Mouse (Mus musculus) fibroblast of lung, adult 2 months (primary cell): Measurements from ENCODE around the gene Pde9a.

ENCODE experiments used
- DNase-seq: peaks from one replicate; pipeline ENCODE4 v3.0.0-alpha.2; 2011; ENCODE audit warnings: low read depth

Gene Pde9a

DNA sequence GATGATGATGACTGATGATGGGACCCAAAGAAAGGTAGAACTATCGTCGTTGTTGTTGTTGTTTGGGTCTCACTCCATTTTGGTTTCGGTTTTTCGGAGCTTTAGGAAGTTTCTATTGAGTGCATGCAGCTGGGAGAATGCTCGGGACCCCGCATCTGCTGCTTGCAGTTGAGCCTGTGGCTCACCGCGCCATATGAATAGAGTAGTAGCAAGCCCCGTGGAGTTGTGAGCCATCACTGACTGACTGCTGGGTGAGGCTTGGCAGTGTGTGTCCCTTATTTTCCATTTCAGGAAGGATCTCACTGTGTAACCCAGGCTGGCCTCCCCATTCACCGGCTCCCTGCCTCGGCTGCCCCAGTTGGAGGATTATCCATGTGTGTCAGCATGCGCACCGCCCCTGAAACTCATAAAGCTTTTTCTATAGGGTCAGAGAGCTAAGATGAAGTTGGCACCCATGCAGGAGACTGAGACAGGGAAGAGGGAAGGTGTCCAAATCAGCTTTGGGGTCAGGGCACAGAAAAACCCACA lies 47.5 kb downstream of the Pde9a start:
- DNase-seq, result no peak

DNA sequence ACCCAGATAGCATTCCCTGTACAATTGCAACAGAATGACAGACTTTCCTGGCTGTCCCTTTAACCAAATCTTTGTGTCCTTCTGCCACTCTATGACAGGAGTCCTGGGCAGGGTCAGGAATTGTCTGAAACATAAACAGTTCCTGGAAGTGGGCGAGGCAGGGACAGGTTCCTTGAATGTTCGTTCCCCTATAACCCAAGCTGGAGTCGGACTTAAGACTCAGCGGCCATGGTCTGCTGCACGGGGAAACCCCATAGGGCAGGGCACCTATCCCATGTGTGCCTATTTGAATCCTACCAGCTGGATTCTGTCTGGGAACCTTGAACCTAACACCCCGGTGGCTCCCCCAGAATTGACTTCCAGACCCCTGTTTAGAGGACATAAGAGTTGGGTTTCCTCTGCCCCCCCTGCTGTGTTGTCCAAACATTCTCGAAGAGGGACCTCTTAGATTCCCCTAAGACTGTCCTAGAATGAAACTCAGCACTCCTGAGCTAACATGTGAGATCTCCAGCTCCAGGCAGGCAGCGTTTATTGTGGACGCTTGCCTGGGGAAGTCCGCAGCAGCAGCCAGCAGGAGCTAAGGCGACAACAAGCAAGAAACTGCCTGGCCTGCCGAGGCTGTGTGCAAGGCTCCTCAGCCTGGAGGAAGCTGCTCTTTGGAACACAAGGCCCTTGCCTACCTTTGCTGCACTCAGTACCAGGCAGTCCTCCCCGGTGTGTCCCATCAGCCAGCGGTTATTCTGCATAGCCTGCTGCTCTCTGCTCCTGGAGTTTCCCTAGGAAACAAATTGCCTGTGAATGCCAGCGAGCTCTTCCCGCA lies 48.2 kb downstream of the Pde9a start:
- no peak for DNase-seq

DNA sequence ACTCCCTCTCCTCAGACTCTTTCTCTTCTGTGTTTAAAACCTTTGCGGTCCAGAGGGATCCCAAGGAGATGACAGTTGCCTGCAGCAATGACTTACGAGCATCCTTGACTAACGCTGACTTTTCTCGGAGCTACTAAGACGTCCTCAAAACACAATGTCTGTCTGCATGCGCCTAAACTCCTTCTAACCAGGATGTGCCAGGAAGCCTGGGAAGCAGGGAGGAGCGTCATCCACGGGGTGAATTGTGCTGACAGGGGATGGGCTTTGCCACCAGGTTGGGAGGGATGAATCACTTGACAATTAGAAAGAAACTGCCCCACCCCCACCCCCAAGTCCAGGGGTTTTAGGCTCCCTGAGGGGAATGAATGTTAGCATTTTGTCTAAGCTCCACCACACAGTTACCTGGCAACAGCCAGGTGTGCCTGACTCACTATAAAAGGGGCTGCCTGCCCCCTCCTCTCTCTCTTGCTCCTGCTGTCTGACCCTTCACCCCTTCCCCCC lies 48.9 kb downstream of the Pde9a start:
- no peak for DNase-seq

DNA sequence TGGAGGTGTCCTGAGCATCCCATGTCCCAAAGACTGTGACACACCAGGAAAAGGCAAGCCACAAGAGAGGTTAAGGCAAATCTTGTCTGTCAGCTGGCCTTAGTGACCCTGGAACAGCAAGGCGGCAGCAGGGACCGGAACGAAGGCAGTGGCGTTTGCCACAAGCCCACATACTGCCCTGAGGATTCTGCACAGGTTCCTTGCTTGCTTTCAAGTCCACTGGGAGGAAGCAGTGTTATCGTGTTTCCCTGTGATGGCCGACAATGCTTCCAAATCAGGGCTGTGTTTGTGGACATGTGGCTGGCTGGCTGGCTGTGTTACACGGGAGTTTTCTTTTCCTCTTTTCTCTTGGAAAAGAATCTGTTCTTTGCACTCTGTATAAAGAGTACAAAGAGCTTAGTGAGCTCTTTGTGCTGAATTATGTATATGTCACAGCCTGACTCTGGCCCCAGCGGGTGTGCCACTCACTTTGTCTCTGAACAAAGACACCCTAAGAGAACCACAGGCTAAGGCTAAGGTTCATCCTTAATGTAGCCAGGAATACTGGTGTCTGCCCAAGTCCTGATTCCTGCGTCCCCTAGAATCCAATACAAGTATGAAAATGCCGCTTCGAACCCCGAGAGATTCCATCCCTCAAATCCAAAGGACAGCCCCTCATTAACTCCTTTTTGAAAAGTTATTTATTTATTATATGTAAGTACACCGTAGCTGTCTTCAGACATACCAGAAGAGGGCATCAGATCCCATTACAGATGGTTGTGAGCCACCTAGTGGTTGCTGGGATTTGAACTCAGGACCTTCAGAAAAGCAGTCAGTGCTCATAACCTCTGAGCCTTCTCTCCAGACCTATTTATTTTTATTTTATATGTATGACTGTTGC lies 50.2 kb downstream of the Pde9a start:
- no peak for DNase-seq

DNA sequence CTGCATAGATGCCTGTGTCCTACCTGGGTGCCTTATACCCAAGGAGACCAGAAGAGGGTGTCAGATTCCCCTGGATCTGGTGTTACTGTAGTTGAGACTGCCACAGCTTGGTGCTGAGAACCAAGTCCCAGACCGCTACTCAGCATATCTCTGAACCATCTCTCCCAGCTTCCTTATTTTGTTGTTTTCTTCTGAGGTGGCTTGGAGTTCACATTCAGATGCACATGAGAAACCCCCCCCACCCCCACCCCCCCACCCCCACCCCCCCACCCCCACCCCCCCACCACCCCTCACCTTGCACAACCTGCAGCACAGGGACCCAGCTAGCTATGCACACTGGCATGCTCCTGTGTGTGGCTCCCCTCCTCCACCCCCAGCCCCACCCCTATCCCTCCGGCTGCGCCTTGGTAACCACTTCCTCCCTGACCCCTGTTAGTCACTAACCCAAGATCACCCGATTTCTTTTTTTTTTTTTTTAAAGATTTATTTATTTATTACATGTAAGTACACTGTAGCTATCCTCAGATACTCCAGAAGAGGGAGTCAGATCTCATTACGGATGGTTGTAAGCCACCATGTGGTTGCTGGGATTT lies 50.9 kb downstream of the Pde9a start:
- no peak for DNase-seq

DNA sequence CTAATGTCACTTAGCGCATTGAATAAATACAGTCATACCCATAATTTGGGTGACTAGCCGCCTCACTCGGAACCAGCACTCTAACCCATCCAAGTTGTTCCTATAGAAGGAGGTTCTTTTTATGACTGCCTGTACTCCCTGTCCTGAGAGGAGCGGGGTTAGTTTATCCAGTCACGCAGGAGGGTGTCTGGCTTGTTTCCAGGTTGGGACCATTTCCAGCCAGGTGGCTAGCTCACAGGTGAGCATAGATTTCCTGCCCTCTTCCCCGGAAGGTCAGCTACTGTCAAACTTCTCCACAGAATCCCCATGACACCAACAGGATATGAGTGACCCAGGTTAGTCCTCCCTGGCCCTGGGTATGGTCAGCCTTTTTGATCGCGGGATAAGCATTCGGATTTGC lies 51.5 kb downstream of the Pde9a start:
- DNase-seq, result no peak

DNA sequence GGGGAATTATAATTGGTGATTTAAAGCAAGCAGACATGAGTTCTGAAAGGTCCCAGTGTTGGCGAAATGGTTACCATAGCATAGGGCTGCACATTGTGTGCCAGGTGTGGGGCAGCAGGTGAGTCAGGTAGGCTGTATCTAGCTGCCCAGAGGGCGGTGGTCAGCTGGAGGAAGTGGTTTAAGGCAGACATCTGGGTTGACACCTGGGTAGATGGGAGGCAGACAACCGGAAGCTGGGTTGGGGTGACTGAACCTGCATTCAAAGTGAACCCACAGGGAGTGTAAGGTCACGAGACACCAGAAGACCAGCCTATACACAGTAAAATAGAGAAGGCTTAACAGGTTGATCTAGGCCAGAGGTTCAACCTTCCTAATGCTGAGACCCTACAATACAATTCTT lies 54.0 kb downstream of the Pde9a start:
- DNase-seq, result no peak

DNA sequence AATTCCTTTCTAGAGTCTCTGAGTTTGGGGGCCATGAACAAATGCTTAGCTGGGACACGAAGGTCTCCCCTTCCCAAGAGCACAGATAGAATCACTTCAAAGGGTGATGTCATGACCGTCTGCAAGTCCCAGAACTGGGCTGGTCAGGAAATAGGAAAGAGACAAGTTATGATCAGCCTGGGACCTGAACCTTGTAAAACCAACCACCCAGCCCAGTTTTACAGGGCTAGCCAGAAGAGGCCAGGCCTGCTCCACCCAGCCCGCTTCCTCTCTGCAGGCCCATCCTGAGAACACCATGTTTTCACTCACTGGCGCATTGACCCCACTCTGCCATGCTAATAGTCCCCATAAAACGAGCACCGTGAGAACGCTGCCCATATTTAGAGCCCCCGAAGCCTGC lies 56.5 kb downstream of the Pde9a start:
- no peak for DNase-seq

DNA sequence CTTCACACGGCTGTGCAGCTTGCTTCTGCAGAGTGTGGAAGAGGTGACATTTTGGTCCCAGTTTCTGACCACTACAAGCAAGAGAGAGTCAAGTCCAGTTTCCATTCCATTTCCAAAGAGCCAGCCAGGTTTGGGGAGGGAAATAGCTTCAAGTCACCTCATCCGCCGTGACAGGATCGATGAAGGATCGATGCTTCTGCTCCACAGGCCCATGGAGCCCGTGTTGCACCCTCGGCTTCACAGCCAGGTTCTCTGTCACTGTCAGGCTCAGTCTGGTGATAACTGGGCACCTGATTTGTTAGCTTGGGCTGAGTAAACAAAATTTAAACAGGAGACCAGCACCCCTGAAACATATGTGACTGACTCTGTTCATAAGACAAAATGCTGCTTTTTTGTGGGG lies 58.2 kb downstream of the Pde9a start:
- DNase-seq, result no peak

DNA sequence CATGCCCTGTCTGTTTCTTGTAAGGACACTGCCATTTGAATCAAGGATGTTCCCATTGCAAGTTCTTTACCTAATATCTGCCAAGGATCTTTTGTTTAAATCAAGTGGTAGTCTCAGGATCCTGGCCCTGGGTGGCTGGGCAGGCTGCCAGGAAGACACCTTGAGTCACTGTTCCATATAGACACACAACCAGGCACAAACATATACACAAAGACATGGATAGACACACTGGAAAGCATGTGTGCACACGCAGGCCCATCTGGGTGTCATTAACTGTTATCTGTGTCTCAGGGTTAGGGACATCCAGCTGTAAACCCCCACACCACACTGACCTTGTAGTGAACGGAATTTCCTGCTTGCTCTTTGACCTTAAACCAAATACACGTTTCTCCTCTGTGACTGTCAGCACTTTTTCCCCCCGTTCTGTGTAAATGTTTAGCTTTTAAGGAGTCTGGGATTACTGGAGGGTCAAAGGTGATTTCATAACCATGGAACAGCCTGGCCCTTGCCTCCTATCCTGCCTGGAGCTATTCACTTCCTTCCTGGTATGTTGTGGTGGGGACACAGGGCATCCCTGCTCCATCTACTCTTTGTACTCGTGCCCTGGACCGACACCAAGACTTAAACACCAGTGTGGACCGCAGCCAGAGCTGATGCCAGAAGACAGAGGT lies 59.2 kb downstream of the Pde9a start:
- no peak for DNase-seq

DNA sequence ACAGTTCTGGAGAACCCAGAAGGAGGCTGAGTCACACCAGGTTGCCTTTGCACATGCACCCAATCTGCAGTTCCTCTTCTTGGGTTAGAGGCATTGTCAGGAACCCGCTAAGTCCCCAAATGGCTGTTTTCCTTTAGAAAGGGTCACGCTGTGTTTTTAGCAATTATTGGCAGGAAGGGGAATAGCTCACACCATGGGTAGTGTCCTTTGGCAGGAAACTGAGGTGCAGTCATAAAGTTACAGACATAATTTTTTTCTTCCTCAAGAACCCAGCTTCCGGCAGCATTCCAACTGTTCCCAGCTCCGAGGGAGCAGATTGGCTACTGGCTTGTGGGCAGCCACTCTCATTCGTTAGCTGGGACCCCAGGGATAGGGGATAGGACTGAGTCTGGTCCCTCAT lies 61.8 kb downstream of the Pde9a start:
- DNase-seq, result no peak

DNA sequence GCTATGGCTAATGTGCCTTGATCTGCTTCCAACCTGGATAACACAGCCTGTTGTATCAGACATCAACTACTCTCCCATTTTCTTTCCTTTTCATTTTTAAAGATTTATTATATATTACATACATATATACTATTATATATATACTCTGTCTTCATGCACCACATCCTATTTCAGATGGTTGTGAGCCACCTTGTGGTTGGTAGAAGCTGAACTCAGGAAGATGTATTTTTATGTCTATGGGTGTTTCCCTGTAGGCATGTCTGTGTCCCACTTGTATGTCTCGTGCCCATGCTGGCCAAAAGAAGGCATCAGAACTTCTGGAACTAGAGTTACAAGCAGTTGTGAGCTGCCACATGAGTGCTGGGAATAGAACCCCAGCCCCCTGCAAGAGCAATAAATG lies 62.5 kb downstream of the Pde9a start:
- no peak for DNase-seq

DNA sequence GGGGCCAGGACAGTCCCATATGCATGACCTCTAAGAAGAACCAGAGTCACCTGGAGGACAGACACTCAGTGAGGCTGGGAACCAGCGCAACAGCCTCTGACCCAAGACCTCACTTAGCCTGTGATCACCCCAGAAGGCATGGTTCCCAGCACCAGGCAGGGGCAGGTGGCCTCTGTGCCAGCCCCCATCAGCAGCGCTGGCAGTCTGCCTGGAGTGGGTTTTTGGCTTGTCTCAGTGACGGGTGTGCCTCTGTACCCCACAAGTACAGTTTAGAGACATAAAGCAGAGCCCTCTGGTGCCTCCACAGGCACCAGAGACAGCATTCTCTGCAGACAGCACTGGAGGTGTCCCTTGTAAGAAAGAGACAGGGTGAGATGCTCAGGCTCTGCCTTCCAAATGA lies 64.2 kb downstream of the Pde9a start:
- DNase-seq, result no peak

DNA sequence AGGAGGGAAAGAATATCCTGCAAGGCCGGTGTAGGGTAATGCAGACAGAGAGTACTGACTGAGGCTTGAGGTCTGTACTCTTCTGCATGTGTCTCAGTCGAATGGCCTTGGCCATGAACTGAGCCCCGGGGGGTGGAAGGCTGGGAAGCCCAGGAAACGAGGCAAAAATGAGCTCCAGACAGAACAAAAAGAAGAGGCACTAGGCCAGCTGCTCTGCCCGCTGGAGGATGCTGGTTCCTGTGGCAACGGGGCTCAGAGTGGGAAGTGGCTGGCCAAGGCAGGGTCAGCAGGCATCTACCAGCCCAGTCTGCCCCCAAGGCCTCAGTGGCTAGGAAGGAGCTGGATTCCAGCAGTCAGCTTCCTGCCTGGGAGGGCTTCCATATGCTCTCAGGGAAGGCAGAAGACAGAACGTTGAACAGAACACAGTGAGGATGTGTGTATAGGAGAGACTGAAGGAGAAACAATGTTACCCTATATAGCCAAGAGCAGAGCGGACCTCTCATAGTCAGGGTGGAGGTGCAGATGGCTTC lies 65.2 kb downstream of the Pde9a start:
- no peak for DNase-seq

DNA sequence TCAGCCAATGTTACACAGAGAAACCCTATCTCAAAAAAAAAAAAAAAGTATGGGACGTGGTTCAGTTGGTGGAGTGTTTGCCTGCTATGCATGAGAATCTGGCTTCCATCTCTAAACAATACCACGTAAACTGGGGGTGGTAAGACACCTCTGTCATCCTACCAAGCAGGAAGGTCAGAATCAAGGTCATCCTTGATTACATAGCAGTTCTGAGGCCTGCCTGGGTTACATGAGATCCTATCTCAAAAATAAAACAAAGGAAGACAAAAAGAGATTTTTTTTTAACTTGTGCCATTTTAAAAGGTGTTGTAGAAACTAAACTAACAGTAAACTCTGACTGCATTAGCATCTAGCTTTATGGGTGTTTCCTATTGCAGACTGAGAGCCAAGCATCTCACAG lies 66.8 kb downstream of the Pde9a start:
- DNase-seq, result no peak

DNA sequence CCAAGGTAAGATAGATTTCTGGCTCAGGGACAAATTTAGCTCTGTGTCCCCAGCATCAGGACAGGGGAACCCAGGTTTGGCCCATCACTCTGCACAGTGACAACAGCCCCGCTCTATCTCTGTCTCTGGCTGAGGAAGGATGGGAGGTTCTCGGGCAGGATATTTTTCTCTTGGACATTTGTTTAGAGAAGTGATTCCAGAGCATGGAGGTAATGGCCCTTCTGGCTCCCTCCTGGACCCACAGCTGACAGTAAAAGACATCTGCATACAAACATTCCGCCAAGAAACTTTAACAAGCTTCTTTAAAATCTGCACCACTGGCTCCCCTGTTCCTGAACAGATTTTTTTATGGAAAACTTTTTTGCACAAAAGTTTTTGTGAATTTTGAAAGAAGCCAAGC lies 67.5 kb downstream of the Pde9a start:
- no peak for DNase-seq

DNA sequence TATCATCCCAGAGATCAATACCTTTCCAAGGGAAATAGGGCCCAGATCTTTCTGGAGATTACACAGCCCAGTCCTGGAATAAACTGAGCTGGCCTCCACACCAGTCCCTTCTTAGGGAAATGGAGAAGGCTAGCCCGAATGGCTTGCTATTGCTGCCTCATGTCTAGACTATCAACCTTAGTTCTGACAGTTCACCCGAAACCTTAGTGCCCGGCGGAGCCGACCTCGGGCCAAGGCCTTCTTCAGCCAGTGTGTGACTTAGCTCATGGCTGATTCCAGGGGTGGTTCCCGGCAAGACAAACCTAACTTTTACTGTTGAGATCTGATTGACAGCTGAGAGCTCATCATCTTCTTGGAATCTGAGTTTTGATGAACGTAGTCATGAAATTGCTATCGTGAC lies 68.0 kb downstream of the Pde9a start:
- no peak for DNase-seq

DNA sequence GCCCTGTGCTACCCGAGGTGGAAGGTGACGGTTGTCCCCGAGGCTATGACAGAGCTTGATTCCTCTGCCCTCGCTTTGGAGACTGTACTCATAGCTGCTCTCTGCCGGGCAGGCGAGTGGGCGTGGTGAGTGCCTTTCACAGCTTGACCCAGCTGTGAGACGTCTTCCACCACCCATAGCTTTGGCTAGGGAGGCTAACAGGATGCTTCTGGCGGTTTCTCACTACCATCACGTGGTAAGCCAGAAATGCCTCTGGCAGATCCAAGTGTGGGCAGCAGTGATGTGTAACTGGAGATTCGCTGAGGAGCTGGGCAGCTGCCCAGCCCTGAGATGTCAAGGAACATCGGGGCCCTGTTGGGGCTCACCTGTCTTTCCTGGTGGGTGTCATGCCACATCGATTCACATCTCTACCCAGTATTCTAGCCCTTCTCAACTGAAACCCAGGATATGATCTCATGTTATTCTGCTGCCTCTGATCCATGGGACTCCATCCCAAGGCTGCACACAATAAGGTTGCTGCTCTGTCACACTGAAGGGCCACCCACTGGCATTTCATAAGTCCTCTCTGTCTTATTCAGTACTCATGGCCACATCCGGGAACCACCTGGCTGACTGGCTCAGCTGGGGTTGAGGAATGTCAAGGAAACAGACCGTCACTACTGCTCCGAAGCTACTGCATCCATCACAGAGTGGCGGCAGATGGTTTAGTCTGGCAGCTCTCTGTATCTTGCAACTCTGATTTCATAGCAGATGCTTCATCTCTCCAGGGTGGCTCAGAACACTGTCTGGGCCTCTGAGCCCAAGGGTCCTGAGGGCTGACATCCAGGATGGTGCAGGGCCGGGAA lies 70.9 kb downstream of the Pde9a start:
- no peak for DNase-seq

DNA sequence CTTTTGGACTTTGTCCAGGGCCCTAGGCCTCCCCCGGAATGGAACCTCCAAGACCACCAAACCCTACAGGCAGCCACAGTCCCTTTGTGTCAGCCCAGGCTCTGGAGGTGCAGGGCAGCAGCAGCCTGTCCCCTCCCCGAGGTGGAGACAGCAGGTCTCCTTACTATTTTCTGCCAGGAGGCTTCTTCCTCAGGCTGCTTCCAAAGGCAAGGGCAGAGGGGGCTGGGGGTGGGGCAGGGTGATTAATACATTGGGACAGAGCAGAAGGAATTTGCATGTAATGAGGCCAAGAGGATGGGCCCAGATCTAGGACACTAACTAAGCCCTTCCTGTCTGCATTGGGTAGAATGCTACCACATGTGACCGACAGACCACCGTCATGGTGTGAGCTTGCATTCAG lies 74.4 kb downstream of the Pde9a start:
- DNase-seq, result no peak

DNA sequence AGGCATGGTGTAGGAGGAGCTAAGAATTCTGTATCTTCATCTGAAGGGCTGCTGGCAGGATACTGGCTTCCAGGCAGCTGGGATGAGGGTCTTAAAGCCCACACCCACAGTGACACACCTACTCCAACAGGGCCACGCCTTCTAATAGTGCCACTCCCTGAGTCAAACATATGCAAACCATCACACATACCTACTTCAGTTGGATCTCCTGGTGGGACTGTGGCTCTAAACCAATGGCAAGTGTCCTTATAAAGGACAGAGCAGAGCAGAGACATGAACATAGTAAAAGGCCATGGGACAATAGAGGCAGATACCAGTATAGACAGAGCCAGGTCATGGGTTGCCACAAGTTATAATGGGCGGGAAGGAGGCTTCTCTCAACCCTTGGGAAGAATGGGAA lies 76.5 kb downstream of the Pde9a start:
- no peak for DNase-seq

DNA sequence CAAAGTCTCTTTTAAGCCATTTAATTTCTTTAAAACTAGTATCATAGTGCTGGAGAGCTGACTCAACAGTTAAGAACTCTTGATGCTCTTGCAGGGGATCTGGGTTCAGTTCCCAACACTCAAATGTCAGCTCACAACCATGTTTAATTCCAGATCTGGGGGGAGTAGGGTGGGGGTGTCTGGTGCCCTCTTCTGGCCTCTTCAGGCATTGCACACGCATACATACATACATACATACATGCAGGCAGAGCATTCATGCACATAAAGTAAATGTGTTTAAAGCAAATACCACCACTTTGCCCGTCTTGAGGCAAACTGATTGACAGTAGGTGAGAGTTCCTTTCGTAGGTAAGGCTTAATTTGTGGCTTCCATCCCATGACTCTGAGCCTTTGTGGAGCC lies 80.8 kb downstream of the Pde9a start:
- DNase-seq, result no peak
